Mouse (Mus musculus): ENCODE measurements around the gene Ucma. TPM values are rescaled to one million over a fixed set of nuclear protein-coding genes. Genes with fewer than 3 reads are reported as not detected.

Gene Ucma
- polyA plus RNA-seq (2012; rRNA removed): not detected in 2 replicates

DNA sequence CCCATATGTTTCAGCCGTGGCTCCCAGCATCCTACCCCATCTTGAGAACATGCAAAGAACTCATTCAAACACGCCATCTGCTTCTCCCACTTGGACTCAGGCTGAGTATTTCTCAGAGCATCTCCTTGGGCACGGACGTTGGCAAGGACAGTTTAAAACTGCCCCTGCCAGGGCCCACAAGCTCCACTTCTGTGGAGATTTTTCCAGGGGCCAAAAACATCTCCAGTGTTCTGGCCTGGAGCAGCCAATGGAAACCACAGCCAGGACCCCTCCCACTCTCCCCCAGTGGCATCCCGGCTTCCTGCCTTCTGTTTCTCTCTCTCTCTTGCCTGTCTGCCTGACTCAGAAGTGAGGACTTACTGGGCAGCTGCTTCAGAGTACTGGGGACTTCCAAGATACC lies at the start of gene Ucma:
Gene Ucma, plus strand, starts transcription at position 316 of the 400 bp plus-strand sequence.

DNA sequence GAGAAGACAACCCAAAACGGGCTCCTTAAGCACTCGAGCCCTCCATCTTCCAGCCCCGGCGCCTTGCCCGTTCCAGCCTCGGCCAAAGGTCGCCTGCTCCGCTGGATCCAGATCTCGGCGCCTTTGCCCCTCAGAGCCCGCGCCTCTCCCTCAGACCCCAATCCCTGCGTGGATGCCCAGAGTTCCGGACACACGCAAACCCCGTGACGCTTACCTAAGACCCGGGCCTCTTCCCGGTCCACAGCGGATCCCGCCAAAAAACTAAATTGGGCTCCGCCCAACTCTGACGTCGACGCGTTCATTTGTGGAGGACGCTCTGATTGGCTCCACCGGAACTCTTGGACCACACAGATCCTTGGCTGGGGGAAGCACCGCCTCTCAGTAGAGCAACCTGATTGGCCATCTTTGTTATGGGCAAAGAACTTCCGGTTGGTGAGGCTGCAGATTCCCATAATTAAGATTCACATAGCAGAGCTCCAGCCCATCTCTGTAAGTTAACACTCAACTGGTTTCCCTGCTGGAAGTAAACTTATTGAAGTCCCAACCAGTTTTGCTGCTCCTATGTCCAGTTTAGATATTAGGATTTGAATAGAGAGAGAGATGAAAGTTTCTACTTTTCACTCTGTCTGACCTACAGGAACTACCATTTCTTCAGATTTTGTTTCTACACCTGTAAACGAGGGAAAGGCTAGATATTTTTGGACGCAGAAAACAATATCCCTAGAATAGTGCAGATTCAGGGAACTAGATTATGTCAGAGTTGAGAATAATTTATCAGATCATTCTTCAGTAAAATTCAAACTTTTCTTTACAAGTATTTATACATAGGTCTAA lies 36.8 kb downstream of the Ucma start, which contains the start of gene Mcm10:
Gene Mcm10, minus strand, starts transcription at position 301 of the 834 bp plus-strand sequence.

Other genes starting within 250 kb of the Ucma start
- gene Sephs1, start 94.6 kb upstream of the Ucma start, polyA plus RNA-seq (2012; rRNA removed): 4.4 TPM in 2 replicates
- 120 and 125 TPM in 2 replicates for gene Phyh, start 57.1 kb upstream of the Ucma start, polyA plus RNA-seq (2012; rRNA removed)
- gene Mcm10, start 36.7 kb downstream of the Ucma start, polyA plus RNA-seq (2012; rRNA removed): 1.6 and 1.7 TPM in 2 replicates
- 2.1 and 2.8 TPM in 2 replicates for gene Optn, start 87.9 kb downstream of the Ucma start, polyA plus RNA-seq (2012; rRNA removed)
- 20.3 and 23.1 TPM in 2 replicates for gene Ccdc3, start 161.7 kb downstream of the Ucma start, polyA plus RNA-seq (2012; rRNA removed)